Mouse (Mus musculus) heart, embryonic 10.5 days (tissue): Measurements from ENCODE around the gene Nkain2. TPM values are rescaled to one million over a fixed set of nuclear protein-coding genes. Genes with fewer than 3 reads are reported as not detected.
"Not testable (repeated sequence)": the region's sequence is repeated elsewhere in the genome, so short reads cannot be mapped to it uniquely, and the experiment has no call there.

ENCODE experiments used
- DNase-seq: peaks from one replicate; pipeline ENCODE4 v3.0.0-alpha.2; 2017; ENCODE audit warnings: low spot score
- H3K27ac ChIP-seq: fragments of 300-500 bp; sonication (generic); 2 replicates; pipeline ENCODE4 v1.5.1; 2016; ENCODE audit warnings: mild to moderate bottlenecking
- H3K27me3 ChIP-seq: fragments of 300-500 bp; sonication (generic); 2 replicates; pipeline ENCODE4 v1.6.1; 2016; ENCODE audit warnings: mild to moderate bottlenecking; ENCODE audit not compliant: poor library complexity, insufficient read depth, severe bottlenecking
- H3K36me3 ChIP-seq: fragments of 300-500 bp; sonication (generic); 2 replicates; pipeline ENCODE4 v1.6.1; 2016; ENCODE audit warnings: mild to moderate bottlenecking, moderate library complexity
- H3K4me1 ChIP-seq: fragments of 300-500 bp; sonication (generic); 2 replicates; pipeline ENCODE4 v1.6.1; 2016; ENCODE audit warnings: mild to moderate bottlenecking
- H3K4me3 ChIP-seq: fragments of 300-500 bp; sonication (generic); 2 replicates; pipeline ENCODE4 v1.5.1; 2016; ENCODE audit warnings: mild to moderate bottlenecking, moderate library complexity
- H3K9me3 ChIP-seq: fragments of 300-500 bp; sonication (generic); 2 replicates; pipeline ENCODE4 v1.6.1; 2016; ENCODE audit warnings: mild to moderate bottlenecking, moderate library complexity
- WGBS: fragments of 180-500 bp; shearing (Covaris S2); methylation state at CpG from one replicate; pipeline ENCODE4 v1.1.7; 2016; 5-methylcytosine and 5-hydroxymethylcytosine counted together
- polyA plus RNA-seq: library from polyadenylated mRNA; unstranded; fragments of >200 nt; fragmentation: Nextera tagmentation; extraction: Ambion mirVana; gene quantifications from 2 replicates; pipeline ENCODE4 v1.2.1, GENCODE M21; 2016

Nkain2 gene
- polyA plus RNA-seq, 1 experiment from 2014 or later = 0.46 TPM

- not testable (repeated sequence) for H3K27ac ChIP-seq, H3K4me1 ChIP-seq, DNase-seq, H3K36me3 ChIP-seq, H3K27me3 ChIP-seq, H3K9me3 ChIP-seq, H3K4me3 ChIP-seq
- 73% methylated on average over 1 of the region's 1 CpGs for whole genome bisulfite sequencing
These were observed 183.7 kb downstream of the Nkain2 start for GRCm38 (mm10) chr10:32706579-32706978.

DNA sequence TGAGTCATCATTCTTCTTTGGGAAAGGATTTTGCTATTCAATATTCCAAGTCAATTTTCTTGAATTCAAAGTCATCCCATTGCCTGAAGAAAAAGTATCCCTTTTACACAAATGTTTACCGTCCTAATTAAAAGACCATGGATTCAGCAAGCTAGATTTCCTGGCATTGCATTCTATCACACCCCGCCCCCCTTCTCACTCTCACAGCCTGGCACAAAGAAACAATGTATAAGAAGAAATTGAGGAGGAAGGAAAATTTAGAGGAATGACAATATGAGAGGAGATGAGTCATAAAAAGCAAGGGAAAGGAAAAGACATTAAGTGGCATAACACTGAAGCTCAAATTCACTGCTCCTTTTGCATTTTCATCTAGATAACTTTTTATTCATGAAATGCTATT is 193.6 kb downstream of the Nkain2 start:
- Histone ChIP-seq H3K36me3 (no peaks in the 10 kb centered on the region), H3K27me3 (no peaks in the 10 kb centered on the region), H3K9me3 (no peaks in the 10 kb centered on the region), H3K4me1 (0 out of 2 replicates have a peak, but pooled peaks cover 4% of the 10 kb centered on the region), H3K4me3 (no peak overlapping the region), H3K27ac (no peak overlapping the region)
- no peak for DNase-seq
- 86% methylated on average over 2 of the region's 2 CpGs for WGBS

DNA sequence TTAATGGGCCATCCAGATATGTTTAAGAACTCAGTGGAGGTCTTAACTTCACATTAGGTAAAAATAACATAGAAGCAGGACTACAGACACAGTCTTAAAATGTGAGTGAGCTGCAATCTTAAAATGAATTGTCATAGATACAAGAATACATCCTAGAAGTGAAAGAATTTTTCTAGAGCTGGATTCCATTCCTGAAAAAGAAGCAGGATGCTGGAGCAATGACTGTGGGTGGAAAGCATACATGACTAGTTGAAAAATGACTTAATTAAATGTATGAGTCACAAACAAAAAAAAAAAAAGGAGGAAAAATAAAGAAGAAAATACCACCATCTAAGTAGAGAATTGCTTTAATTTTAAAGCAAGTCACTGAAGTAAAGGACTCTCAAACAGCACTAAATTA is 205.7 kb downstream of the Nkain2 start:
- no peak for DNase-seq
- H3K9me3 ChIP-seq = no peaks in the 10 kb centered on the region
- no peaks in the 10 kb centered on the region for H3K4me1 ChIP-seq
- no peaks in the 10 kb centered on the region for H3K27me3 ChIP-seq
- no peak overlapping the region for H3K4me3 ChIP-seq
- no peaks in the 10 kb centered on the region for H3K36me3 ChIP-seq
- H3K27ac ChIP-seq = no peak overlapping the region

GRCm38 (mm10) chr10:32640256-32640655 is 250.0 kb downstream of the Nkain2 start:
- Histone ChIP-seq H3K27ac (no peak overlapping the region), H3K36me3 (no peaks in the 10 kb centered on the region), H3K9me3 (no peaks in the 10 kb centered on the region), H3K4me1 (no peaks in the 10 kb centered on the region), H3K4me3 (no peak overlapping the region), H3K27me3 (no peaks in the 10 kb centered on the region)
- 66% methylated on average over 3 of the region's 3 CpGs for WGBS
- DNase-seq = no peak

GRCm38 (mm10) chr10:32639173-32639572 is 251.1 kb downstream of the Nkain2 start:
- Histone ChIP-seq H3K9me3 (no peaks in the 10 kb centered on the region), H3K36me3 (no peaks in the 10 kb centered on the region), H3K4me3 (no peak overlapping the region), H3K4me1 (no peaks in the 10 kb centered on the region), H3K27ac (no peak overlapping the region), H3K27me3 (no peaks in the 10 kb centered on the region)
- no peak for DNase-seq

DNA sequence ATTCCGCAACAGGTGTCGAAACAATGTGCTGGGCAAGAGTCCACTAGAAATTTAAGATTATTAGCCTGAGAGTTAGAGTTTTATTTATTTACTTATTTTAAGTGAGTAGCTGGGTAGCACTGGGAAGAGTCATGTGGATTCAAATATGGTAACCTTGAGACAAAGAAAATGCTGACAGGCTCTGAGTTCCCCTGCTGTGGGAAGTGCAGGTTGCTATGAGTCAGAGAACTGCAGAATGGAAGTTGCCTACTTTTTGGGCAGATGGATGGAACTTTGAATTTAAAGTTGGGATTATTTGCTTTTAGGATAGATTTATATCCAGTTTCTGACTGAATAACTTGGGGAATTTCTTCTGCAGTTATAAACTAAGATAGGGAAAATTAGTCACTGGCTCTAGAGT is 259.2 kb downstream of the Nkain2 start:
- Histone ChIP-seq H3K9me3 (no peaks in the 10 kb centered on the region), H3K4me3 (no peak overlapping the region), H3K27ac (no peak overlapping the region), H3K4me1 (no peaks in the 10 kb centered on the region), H3K36me3 (no peaks in the 10 kb centered on the region), H3K27me3 (no peaks in the 10 kb centered on the region)
- no peak for DNase-seq
- WGBS = 89% methylated on average over 2 of the region's 2 CpGs

DNA sequence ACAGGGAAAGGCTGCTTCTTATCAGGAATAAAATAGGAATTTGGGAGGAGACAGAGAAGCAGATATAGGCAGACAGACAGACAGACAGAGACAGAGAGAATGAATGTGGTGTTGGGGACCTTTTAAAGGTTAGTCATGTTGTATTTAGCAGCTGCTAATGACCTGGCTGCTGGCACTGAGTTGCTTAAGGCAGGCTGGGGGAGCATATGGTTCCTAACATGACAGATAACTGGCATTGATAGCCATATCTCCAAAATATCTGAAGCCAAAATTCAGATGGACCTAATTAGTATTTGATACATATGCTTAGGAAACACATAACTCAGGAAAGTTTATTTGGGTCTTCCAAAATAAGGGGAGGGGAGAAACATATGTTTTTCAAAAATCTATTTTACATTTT is 285.8 kb downstream of the Nkain2 start:
- Histone ChIP-seq H3K4me3 (no peak overlapping the region), H3K9me3 (no peaks in the 10 kb centered on the region)

DNA sequence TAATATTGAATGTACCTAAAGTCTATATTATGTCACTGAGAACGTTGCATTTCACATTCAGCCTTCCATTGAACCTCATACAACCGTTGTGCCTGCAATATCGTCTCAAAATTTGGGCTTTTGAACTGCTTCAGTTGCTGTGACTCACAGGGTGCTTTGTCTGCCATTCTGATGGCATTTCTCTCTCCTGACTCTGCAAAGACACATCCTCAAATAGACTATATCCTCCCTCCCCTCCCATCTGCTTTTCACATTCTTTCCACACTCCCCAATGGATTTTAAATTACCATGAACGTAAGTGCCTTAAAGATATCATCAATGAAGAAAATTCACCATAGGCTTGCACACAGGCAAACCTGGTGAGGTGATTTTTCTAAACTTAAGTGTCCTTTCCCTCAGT is 287.5 kb downstream of the Nkain2 start:
- WGBS = 79% methylated on average over 4 of the region's 4 CpGs
- H3K4me1 ChIP-seq = no peaks in the 10 kb centered on the region
- no peaks in the 10 kb centered on the region for H3K27me3 ChIP-seq
- no peak overlapping the region for H3K4me3 ChIP-seq
- H3K36me3 ChIP-seq = no peaks in the 10 kb centered on the region
- DNase-seq = no peak
- no peaks in the 10 kb centered on the region for H3K9me3 ChIP-seq
- H3K27ac ChIP-seq = no peak overlapping the region

More for the DNA sequence above, 285.8 kb downstream of the Nkain2 start:
- H3K27ac ChIP-seq = no peak overlapping the region
- no peaks in the 10 kb centered on the region for H3K4me1 ChIP-seq
- no peaks in the 10 kb centered on the region for H3K27me3 ChIP-seq
- H3K36me3 ChIP-seq = no peaks in the 10 kb centered on the region
- no peak for DNase-seq

GRCm38 (mm10) chr10:32594998-32595397 is 295.3 kb downstream of the Nkain2 start:
- Histone ChIP-seq H3K4me3 (no peak overlapping the region), H3K4me1 (no peaks in the 10 kb centered on the region), H3K9me3 (no peaks in the 10 kb centered on the region), H3K27ac (no peak overlapping the region), H3K36me3 (no peaks in the 10 kb centered on the region), H3K27me3 (no peaks in the 10 kb centered on the region)
- 64% methylated on average over 2 of the region's 2 CpGs for WGBS
- no peak for DNase-seq

DNA sequence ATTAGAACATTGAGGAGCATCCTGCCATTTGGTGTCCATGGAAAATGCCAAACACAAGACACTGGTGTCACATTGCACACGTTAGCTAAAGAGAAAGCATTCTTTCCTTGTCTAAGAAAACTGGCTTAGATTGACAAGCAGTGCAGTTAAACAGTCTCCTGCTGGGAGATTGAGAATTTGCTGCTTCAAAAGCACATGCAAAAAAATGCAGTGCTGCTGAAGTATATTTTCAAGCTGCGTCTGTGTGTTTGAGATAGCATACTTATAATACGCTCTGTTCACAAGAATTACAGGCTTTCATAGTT is 313.0 kb downstream of the Nkain2 start:
- no peak for DNase-seq
- no peaks in the 10 kb centered on the region for H3K27me3 ChIP-seq
- WGBS = 70% methylated on average over 3 of the region's 3 CpGs

DNA sequence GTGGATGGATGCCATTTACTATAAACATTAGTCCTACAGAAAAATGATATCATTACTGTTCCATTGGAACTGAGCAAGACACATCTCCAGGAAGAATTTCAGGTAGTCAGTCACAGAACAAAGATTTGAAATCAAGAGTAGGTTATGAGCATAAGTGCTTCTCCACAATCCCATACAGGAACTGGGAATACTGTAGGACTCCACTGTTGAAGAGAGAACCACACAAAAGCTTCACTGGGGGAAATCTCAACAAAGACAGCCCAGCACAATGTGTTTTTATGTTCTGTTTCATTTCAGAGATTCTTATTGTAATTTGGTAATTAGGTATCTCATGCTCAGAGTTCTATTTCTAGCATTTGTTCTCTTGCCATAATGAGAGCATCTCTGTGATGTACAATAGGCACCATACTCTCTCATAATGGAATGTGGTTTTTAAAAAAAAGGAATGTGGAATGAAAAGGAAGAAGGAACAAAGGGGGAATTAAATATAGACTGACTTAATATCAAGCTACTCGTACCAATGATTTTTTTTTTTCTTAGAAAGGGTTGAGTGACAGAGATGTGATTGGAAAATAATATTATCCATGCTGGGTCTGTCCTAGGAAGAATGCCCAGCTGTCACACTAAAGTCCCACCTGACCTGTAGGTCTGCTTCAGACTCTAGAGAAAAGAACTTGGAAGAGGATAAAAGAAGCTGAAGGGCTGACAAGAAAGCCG is 313.5 kb downstream of the Nkain2 start:
- 79% methylated on average over 2 of the region's 2 CpGs for WGBS
- Histone ChIP-seq H3K27ac (no peak overlapping the region), H3K36me3 (no peaks in the 10 kb centered on the region)

More for the DNA sequence above, 313.0 kb downstream of the Nkain2 start:
- no peaks in the 10 kb centered on the region for H3K4me1 ChIP-seq
- H3K27ac ChIP-seq = no peak overlapping the region
- no peaks in the 10 kb centered on the region for H3K36me3 ChIP-seq
- 0 out of 2 replicates have a peak, but pooled peaks cover 7% of the 10 kb centered on the region for H3K9me3 ChIP-seq
- no peak overlapping the region for H3K4me3 ChIP-seq

DNA sequence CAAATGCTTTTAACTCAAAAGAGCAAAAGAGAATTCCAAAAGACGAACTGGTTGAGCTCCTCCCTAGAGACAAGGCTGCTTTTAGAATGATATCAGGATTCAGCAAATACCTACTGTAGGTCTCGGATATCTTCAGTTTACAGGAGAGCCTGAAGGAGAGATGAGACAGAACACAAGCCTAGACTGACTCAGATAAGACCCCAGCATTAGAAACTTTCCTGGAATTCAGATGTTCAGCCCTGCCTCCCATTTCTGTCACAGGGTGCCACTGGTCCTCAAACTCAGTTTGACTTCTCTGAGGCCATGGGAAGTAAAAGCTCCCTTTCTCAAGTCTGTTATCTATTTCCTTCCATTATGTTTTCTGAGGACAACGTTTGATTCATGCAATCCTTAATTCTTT is 332.6 kb downstream of the Nkain2 start:
- no peak overlapping the region for H3K27ac ChIP-seq
- DNase-seq = peak; percentile 78
- no peak overlapping the region for H3K4me3 ChIP-seq
- 25% methylated on average over 3 of the region's 3 CpGs for WGBS
- no peaks in the 10 kb centered on the region for H3K27me3 ChIP-seq
- H3K36me3 ChIP-seq = no peaks in the 10 kb centered on the region
- no peaks in the 10 kb centered on the region for H3K4me1 ChIP-seq
- no peaks in the 10 kb centered on the region for H3K9me3 ChIP-seq

More for the DNA sequence above, 313.5 kb downstream of the Nkain2 start:
- H3K4me3 ChIP-seq = no peak overlapping the region
- no peaks in the 10 kb centered on the region for H3K27me3 ChIP-seq
- H3K9me3 ChIP-seq = 0 out of 2 replicates have a peak, but pooled peaks cover 7% of the 10 kb centered on the region
- no peaks in the 10 kb centered on the region for H3K4me1 ChIP-seq
- no peak for DNase-seq

- no peaks in the 10 kb centered on the region for H3K4me1 ChIP-seq
- no peak overlapping the region for H3K4me3 ChIP-seq
- no peaks in the 10 kb centered on the region for H3K36me3 ChIP-seq
- H3K9me3 ChIP-seq = no peaks in the 10 kb centered on the region
- H3K27me3 ChIP-seq = no peaks in the 10 kb centered on the region
- H3K27ac ChIP-seq = no peak overlapping the region
- WGBS = 81% methylated on average over 1 of the region's 1 CpGs
- no peak for DNase-seq
These were observed 354.2 kb downstream of the Nkain2 start for GRCm38 (mm10) chr10:32536057-32536456.

- no peak for DNase-seq
- Histone ChIP-seq H3K9me3 (no peaks in the 10 kb centered on the region), H3K4me3 (no peak overlapping the region), H3K4me1 (no peaks in the 10 kb centered on the region), H3K27ac (no peak overlapping the region), H3K36me3 (no peaks in the 10 kb centered on the region), H3K27me3 (no peaks in the 10 kb centered on the region)
- 72% methylated on average over 1 of the region's 1 CpGs for WGBS
These were observed 379.4 kb downstream of the Nkain2 start for GRCm38 (mm10) chr10:32510821-32511220.
